In genomic region chr11:32395791-32396190, GRCm38 (mm10) we compare ENCODE assay signal across 23 mouse cellular contexts. TPM values are rescaled to one million over a fixed set of nuclear protein-coding genes. Genes with fewer than 3 reads are reported as not detected.
DNase-seq lines count a peak whose midpoint lies in the region; ATAC-seq and TF ChIP-seq lines count a peak whose summit lies in the region.
"Had no signal": no experiment of that assay in that cellular context is flagged by ENCODE, and none has a peak within 500 bp of the region (broad histone marks: within the 10 kb centered on the region; RNA-seq: fewer than 3 reads in every experiment).

No protein-coding gene starts in this region.

- no peaks in the 10 kb centered on the region for H3K27me3 ChIP-seq in lung, embryonic 14.5 days (ENCODE audit: insufficient read depth, low read length)
- no peaks in the 10 kb centered on the region for H3K27me3 ChIP-seq in stomach, embryonic 14.5 days (ENCODE audit: control insufficient read depth, insufficient read depth, low read length)
- no peaks in the 10 kb centered on the region for H3K27me3 ChIP-seq in stomach, postnatal 0 days (ENCODE audit: control insufficient read depth, insufficient read depth, low read length)
- H3K27me3 ChIP-seq in stomach, embryonic 16.5 days (ENCODE audit: control insufficient read depth, insufficient read depth, low read length), result no peaks in the 10 kb centered on the region
- H3K27me3 ChIP-seq: CH12.LX; forebrain, embryonic 12.5 days; heart, embryonic 15.5 days; hindbrain, embryonic 12.5 days had no signal

- DNase-seq in heart, postnatal 4 days, result peak; percentile 40
- DNase-seq in heart, adult 11 months, result no peak
- peak; percentile 76 for DNase-seq in lung, embryonic 14.5 days
- DNase-seq in lung, adult 2 months, result no peak
- no peak for DNase-seq in stomach, postnatal 0 days (ENCODE audit: low spot score)
- no peak for DNase-seq in kidney, adult 11 months
- DNase-seq: adrenal gland, adult 2 months; adrenal gland, postnatal 25 days; cerebellum, adult 18-20 months; cerebellum, adult 9-11 months; cerebellum, postnatal 36 days; gastrocnemius, postnatal 10 days; heart, adult 2 months; heart, postnatal 36 days had no signal

- TF ChIP-seq EP300 in stomach, postnatal 0 days (optimal IDR thresholded peaks at IDR 0.05), result no peak

- peak; percentile 69; the same call in 1 of the 2 replicates for ATAC-seq in lung, embryonic 14.5 days (ENCODE audit: insufficient read depth)
- peak; percentile 15; the same call in 1 of the 2 replicates for ATAC-seq in stomach, embryonic 14.5 days (ENCODE audit: insufficient number of reproducible peaks, insufficient read depth, low FRiP score, low read depth)
- no peak for ATAC-seq in stomach, postnatal 0 days (ENCODE audit: low FRiP score, low TSS enrichment)
- no peak for ATAC-seq in stomach, embryonic 16.5 days (ENCODE audit: insufficient read depth, low FRiP score)
- ATAC-seq: forebrain, embryonic 16.5 days; hindbrain, embryonic 16.5 days had no signal

- no peak for TF ChIP-seq CTCF in lung, embryonic 14.5 days (IDR thresholded peaks at IDR 0.05; ENCODE audit: low read depth)
- no peak for TF ChIP-seq CTCF in lung, adult 2 months (IDR thresholded peaks at IDR 0.05; ENCODE audit: insufficient read depth, low read length)
- no peak for TF ChIP-seq CTCF in stomach, postnatal 0 days (IDR thresholded peaks at IDR 0.05; ENCODE audit: low read depth)

- TF ChIP-seq POLR2A in lung, adult 2 months (IDR thresholded peaks at IDR 0.05; ENCODE audit: borderline replicate concordance, extremely low read depth, low read depth, low read length), result no peak

- no peak overlapping the region for H3K4me2 ChIP-seq in lung, embryonic 14.5 days
- H3K4me2 ChIP-seq in stomach, embryonic 14.5 days (replicated peaks; ENCODE audit: low read depth, low read length), result no peak overlapping the region
- H3K4me2 ChIP-seq in stomach, postnatal 0 days (replicated peaks; ENCODE audit: low read depth), result no peak overlapping the region
- no peak overlapping the region for H3K4me2 ChIP-seq in stomach, embryonic 16.5 days (ENCODE audit: low read depth, low read length)
- H3K4me2 ChIP-seq: forebrain, embryonic 12.5 days; heart, embryonic 11.5 days; heart, embryonic 15.5 days; hindbrain, embryonic 12.5 days had no signal

- H3K27ac ChIP-seq in lung, embryonic 14.5 days (ENCODE audit: low read depth), result no peak overlapping the region
- peak overlapping the region; percentile 48 for H3K27ac ChIP-seq in stomach, embryonic 14.5 days (ENCODE audit: low read length)
- no peak overlapping the region for H3K27ac ChIP-seq in stomach, postnatal 0 days (replicated peaks)
- 0 out of 2 replicates have a peak overlapping the region, but pooled peaks have one; percentile 10 for H3K27ac ChIP-seq in stomach, embryonic 16.5 days (ENCODE audit: low read length)
- H3K27ac ChIP-seq: forebrain, embryonic 12.5 days; heart, adult 2 months; heart, embryonic 15.5 days; hindbrain, embryonic 12.5 days had no signal

- no peaks in the 10 kb centered on the region for H3K4me1 ChIP-seq in lung, embryonic 14.5 days (ENCODE audit: insufficient read depth)
- no peaks in the 10 kb centered on the region; the same call in 1 of the 2 replicates for H3K4me1 ChIP-seq in lung, adult 2 months (ENCODE audit: control insufficient read depth, insufficient read depth, low read length)
- peaks cover 5% of the 10 kb centered on the region; the same call in 1 of the 2 replicates for H3K4me1 ChIP-seq in stomach, embryonic 14.5 days (ENCODE audit: control insufficient read depth, insufficient read depth, low read length)
- no peaks in the 10 kb centered on the region for H3K4me1 ChIP-seq in stomach, postnatal 0 days (replicated peaks; ENCODE audit: control insufficient read depth, insufficient read depth)
- H3K4me1 ChIP-seq in stomach, embryonic 16.5 days (ENCODE audit: control insufficient read depth, insufficient read depth, low read length), result peaks cover 8% of the 10 kb centered on the region; the same call in 1 of the 2 replicates
- H3K4me1 ChIP-seq: forebrain, embryonic 12.5 days; hindbrain, embryonic 12.5 days had no signal

- WGBS in lung, embryonic 14.5 days, result 54% methylated on average over 6 of the region's 6 CpGs
- WGBS in lung, adult 2 months, result 66% methylated on average over 6 of the region's 6 CpGs
- WGBS in stomach, embryonic 14.5 days, result 61% methylated on average over 6 of the region's 6 CpGs
- 50% methylated on average over 6 of the region's 6 CpGs for WGBS in stomach, postnatal 0 days
- WGBS in stomach, embryonic 16.5 days, result 49% methylated on average over 6 of the region's 6 CpGs

- peaks cover 46% of the 10 kb centered on the region for H3K36me3 ChIP-seq in lung, embryonic 14.5 days (ENCODE audit: insufficient read depth)
- H3K36me3 ChIP-seq in stomach, embryonic 14.5 days (ENCODE audit: control insufficient read depth, insufficient read depth, low read length), result peaks cover 14% of the 10 kb centered on the region
- H3K36me3 ChIP-seq in stomach, postnatal 0 days (ENCODE audit: control insufficient read depth, insufficient read depth, low read length), result peaks cover 3% of the 10 kb centered on the region; the same call in 1 of the 2 replicates
- peaks cover 4% of the 10 kb centered on the region; the same call in 1 of the 2 replicates for H3K36me3 ChIP-seq in stomach, embryonic 16.5 days (ENCODE audit: control insufficient read depth, insufficient read depth, low read length)

- H3K9me3 ChIP-seq in lung, embryonic 14.5 days (ENCODE audit: low read depth, low read length), result no peaks in the 10 kb centered on the region
- H3K9me3 ChIP-seq in stomach, embryonic 14.5 days (ENCODE audit: control insufficient read depth, low read depth, low read length), result no peaks in the 10 kb centered on the region
- H3K9me3 ChIP-seq in stomach, postnatal 0 days (ENCODE audit: control insufficient read depth, low read length), result no peaks in the 10 kb centered on the region
- H3K9me3 ChIP-seq in stomach, embryonic 16.5 days (replicated peaks; ENCODE audit: control insufficient read depth, low read length), result no peaks in the 10 kb centered on the region
- H3K9me3 ChIP-seq: forebrain, embryonic 12.5 days; heart, embryonic 15.5 days; hindbrain, embryonic 12.5 days had no signal

- H3K4me3 ChIP-seq in lung, embryonic 14.5 days (ENCODE audit: low read depth, low read length), result no peak overlapping the region
- H3K4me3 ChIP-seq in lung, adult 2 months (replicated peaks; ENCODE audit: extremely low read depth, low read depth, low read length), result no peak overlapping the region
- H3K4me3 ChIP-seq in stomach, embryonic 14.5 days (ENCODE audit: low read depth, low read length), result no peak overlapping the region
- no peak overlapping the region for H3K4me3 ChIP-seq in stomach, postnatal 0 days (ENCODE audit: low read depth, low read length)
- no peak overlapping the region for H3K4me3 ChIP-seq in stomach, embryonic 16.5 days (replicated peaks; ENCODE audit: low read length)
- H3K4me3 ChIP-seq: forebrain, embryonic 12.5 days; heart, adult 2 months; heart, embryonic 15.5 days; hindbrain, embryonic 12.5 days had no signal

- H3K9ac ChIP-seq in lung, embryonic 14.5 days, result no peak overlapping the region
- no peak overlapping the region for H3K9ac ChIP-seq in stomach, embryonic 14.5 days (replicated peaks; ENCODE audit: low read depth, low read length)
- no peak overlapping the region for H3K9ac ChIP-seq in stomach, postnatal 0 days (ENCODE audit: low read length)
- H3K9ac ChIP-seq in stomach, embryonic 16.5 days (ENCODE audit: low read length), result no peak overlapping the region
- H3K9ac ChIP-seq: forebrain, embryonic 12.5 days; heart, embryonic 15.5 days; hindbrain, embryonic 12.5 days had no signal

RNA-seq across cellular contexts. Expression of gene Sh3pxd2b, which starts 48.2 kb away (rescaled TPM):
- 10 to 100 TPM; 30.1 to 31.0 TPM for total RNA-seq in heart, postnatal 4 days (2021)
- 31.2 and 31.7 TPM in 2 replicates for polyA plus RNA-seq in lung, embryonic 14.5 days (2014; fragmentation: Nextera tagmentation; extraction: Ambion mirVana)
- polyA plus RNA-seq in lung, adult 2 months (2012; rRNA removed), result 8.1 and 10.7 TPM in 2 replicates
- 31.7 and 34.6 TPM in 2 replicates for polyA plus RNA-seq in stomach, embryonic 14.5 days (2014; fragmentation: Nextera tagmentation; extraction: Ambion mirVana)
- polyA plus RNA-seq in stomach, postnatal 0 days (2015; fragmentation: Nextera tagmentation; extraction: Ambion mirVana), result 4.8 and 5.0 TPM in 2 replicates
- polyA plus RNA-seq in stomach, embryonic 16.5 days (2015; fragmentation: Nextera tagmentation; extraction: Ambion mirVana), result 21.3 and 21.5 TPM in 2 replicates

RNA-seq across cellular contexts. Expression of gene Ubtd2, which starts 59.4 kb away (rescaled TPM):
- 10 to 100 TPM; 24.3 to 26.1 TPM for total RNA-seq in heart, postnatal 4 days (2021)
- polyA plus RNA-seq in lung, embryonic 14.5 days (2014; fragmentation: Nextera tagmentation; extraction: Ambion mirVana), result 57.3 and 65.4 TPM in 2 replicates
- polyA plus RNA-seq in lung, adult 2 months (2012; rRNA removed), result 8.8 and 11.8 TPM in 2 replicates
- 61.5 and 61.7 TPM in 2 replicates for polyA plus RNA-seq in stomach, embryonic 14.5 days (2014; fragmentation: Nextera tagmentation; extraction: Ambion mirVana)
- polyA plus RNA-seq in stomach, postnatal 0 days (2015; fragmentation: Nextera tagmentation; extraction: Ambion mirVana), result 16.7 and 18.6 TPM in 2 replicates
- polyA plus RNA-seq in stomach, embryonic 16.5 days (2015; fragmentation: Nextera tagmentation; extraction: Ambion mirVana), result 39.2 and 40.3 TPM in 2 replicates

Comparison
In these comparisons a context has a peak if more than half of its experiments do, and no peak if none do; other contexts are left out.
1. DNase-seq: peak in heart, postnatal 4 days (single experiment) and lung, embryonic 14.5 days (single experiment); none in heart, adult 11 months (single experiment), lung, adult 2 months (single experiment), stomach, postnatal 0 days (single experiment) and kidney, adult 11 months (single experiment).
2. ATAC-seq: peak in lung, embryonic 14.5 days (single experiment) and stomach, embryonic 14.5 days (single experiment); none in stomach, postnatal 0 days (single experiment) and stomach, embryonic 16.5 days (single experiment).
3. H3K27ac ChIP-seq: peak in stomach, embryonic 14.5 days (single experiment) and stomach, embryonic 16.5 days (single experiment); none in lung, embryonic 14.5 days (single experiment) and stomach, postnatal 0 days (single experiment).